Mouse (Mus musculus): ENCODE results near the gene Ssc4d.

The Ssc4d gene

DNA sequence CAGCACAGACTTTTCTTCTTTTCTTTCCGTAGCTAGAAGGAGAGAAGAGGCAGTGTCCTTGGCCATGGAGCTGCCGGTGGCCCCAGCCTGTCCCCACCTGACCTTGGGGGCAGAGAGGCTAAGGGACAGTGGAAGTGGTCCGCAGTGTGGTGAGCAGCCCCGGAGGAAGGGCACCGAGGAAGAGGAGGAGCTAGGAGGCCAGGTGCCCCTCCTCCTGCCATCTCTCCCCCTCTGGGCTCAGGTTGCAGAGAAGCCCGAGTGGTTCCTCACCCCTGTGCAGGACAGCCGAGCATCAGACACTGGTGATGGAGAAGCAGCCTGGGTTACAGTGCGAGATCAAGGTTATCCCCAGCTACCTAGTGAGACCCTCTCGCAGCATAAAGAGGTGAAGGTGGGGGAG is at the start of gene Ssc4d:
TSS of gene Ssc4d (minus strand) at position 167 of the 400 bp plus-strand sequence.
- no peak for DNase-seq (ENCODE audit: extremely low read depth, insufficient read length, low spot score)

DNA sequence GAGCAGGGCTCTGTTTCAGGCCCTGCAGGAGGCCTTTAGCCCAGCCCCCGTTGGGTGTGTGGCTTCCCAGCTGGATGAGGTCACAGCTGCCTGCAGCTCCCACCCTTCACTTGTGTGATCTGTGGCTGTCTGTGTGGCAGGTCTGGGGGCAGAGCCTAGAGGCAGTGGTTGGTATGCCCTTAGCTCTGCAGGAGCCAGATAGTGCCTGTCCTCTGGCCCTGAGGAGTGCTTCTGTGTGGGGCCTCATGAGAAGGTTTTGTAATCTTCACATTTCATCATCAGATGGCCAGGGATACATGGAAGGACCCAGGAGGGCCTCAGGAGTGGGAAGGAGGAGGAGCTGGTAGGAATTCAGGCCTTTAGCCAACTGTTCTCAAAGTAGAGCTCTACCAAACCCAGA is 45.6 kb upstream of the Ssc4d start:
- peak; percentile 20 for DNase-seq (ENCODE audit: extremely low read depth, insufficient read length, low spot score)

DNA sequence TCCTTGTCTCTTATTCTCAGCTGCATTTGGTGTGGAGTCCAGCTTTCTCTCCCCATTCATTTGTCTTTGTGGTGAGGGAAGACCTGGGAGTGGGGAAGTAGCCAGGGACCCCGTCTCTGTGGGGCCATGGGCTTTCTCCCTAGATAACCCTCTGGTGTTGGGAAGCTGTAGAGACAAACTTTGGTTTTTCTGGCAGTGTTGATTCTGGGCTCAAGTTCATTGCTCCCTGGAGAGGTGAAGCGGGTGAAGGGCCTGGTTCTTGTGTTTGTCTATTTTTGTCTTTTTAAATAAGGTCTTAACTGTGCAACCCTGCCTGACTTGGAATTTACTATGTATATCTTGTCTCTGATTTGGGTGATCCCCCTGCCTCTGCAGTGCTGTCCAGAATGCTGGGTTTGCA is 44.4 kb upstream of the Ssc4d start:
- DNase-seq (ENCODE audit: extremely low read depth, insufficient read length, low spot score): no peak

GRCm38 (mm10) chr5:136017262-136017661 is 42.9 kb upstream of the Ssc4d start:
- no peak for DNase-seq (ENCODE audit: extremely low read depth, insufficient read length, low spot score)

DNA sequence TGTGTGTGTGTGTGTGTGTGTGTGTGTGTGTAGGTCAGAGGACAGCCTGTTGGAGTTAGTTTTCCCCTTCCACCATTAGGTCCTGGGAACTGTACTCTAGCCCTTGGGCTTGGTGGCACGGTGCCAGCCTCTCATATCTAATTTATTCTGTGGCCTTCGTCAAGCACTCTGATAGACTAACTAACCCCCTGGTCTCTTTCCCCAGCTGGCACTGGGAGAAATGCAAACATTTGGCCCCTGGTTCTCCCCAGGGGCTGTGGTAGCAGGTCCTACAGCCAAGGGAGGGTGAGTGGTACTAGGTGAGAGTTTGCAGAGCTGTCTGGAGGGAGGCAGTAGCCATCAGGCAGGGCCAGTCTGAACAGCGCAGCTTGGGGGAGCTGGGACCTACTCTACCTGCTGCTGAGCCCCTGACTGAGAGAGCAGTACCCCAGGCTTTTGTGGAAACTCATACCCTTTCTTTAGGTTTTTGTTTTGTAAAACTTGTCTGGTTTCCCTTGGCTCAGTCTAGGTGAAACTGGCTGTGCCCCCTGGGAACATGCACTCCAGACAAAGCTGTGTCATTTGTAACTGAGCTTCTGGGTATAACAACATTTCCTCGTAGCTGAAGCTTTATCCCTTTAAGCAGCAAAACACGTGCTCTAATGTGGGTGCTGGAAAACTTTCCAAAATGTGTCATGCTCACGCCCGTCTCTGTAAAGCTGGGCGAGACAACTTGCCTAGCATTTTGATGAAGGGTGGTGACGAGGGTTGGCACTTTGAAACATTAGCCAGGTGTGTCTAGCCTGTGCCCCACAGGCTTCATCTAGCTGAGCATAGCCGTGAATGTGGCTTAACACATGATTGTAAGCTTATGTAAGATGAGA is 41.9 kb upstream of the Ssc4d start:
- DNase-seq (ENCODE audit: extremely low read depth, insufficient read length, low spot score): peak; percentile 31

- peak; percentile 49 for DNase-seq (ENCODE audit: extremely low read depth, insufficient read length, low spot score)
These were observed 41.3 kb upstream of the Ssc4d start for GRCm38 (mm10) chr5:136015586-136015985.

- peak; percentile 81 for DNase-seq (ENCODE audit: extremely low read depth, insufficient read length, low spot score)
These were observed 40.5 kb upstream of the Ssc4d start for GRCm38 (mm10) chr5:136014877-136015276.

DNA sequence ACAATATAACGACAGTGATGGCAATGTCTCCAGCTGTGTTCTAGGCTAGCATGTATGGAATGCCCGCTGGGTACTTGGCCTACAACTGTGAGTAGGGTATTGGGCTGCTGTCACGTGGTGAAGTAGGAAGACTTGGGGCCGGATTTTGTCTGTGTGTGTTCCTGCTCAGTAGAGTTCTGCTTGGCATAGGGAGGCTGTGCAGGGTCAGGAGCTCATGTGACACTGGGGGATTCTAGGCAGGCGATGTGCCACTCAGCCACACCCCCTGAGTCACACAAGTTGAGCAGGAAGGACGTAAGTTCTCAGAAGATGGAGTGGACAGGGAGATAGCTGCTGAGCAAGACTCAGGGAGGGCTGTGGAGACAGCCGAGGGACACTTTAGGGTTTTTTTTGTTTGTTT is 33.4 kb upstream of the Ssc4d start:
- DNase-seq (ENCODE audit: extremely low read depth, insufficient read length, low spot score): peak; percentile 65

DNA sequence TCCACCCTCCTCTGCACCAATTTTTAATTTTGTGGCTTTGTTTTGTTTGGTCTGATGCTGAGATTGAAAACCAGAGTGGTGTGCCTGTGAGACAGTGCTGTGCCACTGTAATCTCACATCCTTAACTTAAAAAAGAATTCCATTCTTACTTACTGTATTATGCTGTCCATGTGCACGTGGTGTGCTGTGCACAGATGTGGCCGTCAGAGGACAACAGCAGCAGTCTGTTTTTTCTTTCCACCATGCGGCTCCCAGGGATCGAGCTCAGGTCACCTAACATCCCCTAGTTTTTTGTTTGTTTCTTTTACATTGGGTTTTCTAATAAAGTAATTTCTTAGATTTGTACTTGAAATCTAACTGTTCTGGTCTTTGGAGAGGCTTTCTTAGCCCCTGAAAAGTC is 30.2 kb upstream of the Ssc4d start:
- no peak for DNase-seq (ENCODE audit: extremely low read depth, insufficient read length, low spot score)

- DNase-seq (ENCODE audit: extremely low read depth, insufficient read length, low spot score): no peak
These were observed 28.4 kb upstream of the Ssc4d start for GRCm38 (mm10) chr5:136002751-136003151.

- no peak for DNase-seq (ENCODE audit: extremely low read depth, insufficient read length, low spot score)
These were observed 28.0 kb upstream of the Ssc4d start for GRCm38 (mm10) chr5:136002325-136002724.

DNA sequence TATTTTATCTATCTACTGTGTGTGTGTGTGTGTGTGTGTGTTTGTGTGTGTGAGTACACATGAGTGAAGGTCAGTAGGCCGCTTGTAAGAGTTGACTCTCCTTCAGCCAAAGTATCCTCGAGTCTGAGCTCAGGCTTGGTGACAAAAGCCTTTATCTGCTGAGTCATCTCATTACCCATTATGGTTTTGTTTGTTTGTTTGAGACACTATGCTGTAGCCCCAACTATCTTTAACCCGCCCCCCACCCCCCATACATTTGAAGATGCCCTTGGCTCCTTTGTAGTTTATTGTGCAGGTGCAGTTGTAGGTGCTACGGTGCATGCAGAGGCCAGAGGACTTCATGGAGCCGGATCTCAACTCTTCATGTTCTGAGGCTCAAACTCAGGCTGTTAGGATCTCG is 26.9 kb upstream of the Ssc4d start:
- DNase-seq (ENCODE audit: extremely low read depth, insufficient read length, low spot score): no peak

DNA sequence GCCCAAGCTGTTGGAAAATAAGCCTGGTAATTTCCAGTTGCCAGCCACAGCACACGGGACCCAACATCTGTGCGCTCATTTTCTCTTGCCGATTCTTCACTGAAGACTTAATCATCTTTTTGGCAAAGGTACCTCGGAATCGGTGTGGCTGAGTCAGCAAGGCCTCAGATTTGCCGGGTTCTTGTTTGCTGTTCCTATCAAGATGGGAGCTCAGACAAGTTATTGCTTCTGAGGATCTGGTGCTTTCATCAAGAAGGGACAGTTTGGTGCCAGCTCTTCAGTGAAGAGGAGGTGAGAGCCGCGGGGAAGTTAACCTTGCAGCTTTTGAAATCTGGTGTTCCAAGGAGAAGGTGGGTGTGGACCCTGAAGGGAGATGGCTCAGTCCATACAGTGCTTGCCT is 21.8 kb upstream of the Ssc4d start:
- DNase-seq (ENCODE audit: extremely low read depth, insufficient read length, low spot score): peak; percentile 63

- DNase-seq (ENCODE audit: extremely low read depth, insufficient read length, low spot score): peak; percentile 84
These were observed 20.7 kb upstream of the Ssc4d start, which contains the start of gene Dtx2 for GRCm38 (mm10) chr5:135994725-135995687. Dtx2 (plus strand) TSS chr5:135994800.

- no peak for DNase-seq (ENCODE audit: extremely low read depth, insufficient read length, low spot score)
These were observed 20.0 kb upstream of the Ssc4d start for GRCm38 (mm10) chr5:135994335-135994724.

- DNase-seq (ENCODE audit: extremely low read depth, insufficient read length, low spot score): no peak
These were observed 19.1 kb upstream of the Ssc4d start for GRCm38 (mm10) chr5:135993381-135993965.

- no peak for DNase-seq (ENCODE audit: extremely low read depth, insufficient read length, low spot score)
These were observed 16.3 kb upstream of the Ssc4d start for GRCm38 (mm10) chr5:135990601-135991000.

GRCm38 (mm10) chr5:135987248-135987647 is 12.9 kb upstream of the Ssc4d start:
- no peak for DNase-seq (ENCODE audit: extremely low read depth, insufficient read length, low spot score)

DNA sequence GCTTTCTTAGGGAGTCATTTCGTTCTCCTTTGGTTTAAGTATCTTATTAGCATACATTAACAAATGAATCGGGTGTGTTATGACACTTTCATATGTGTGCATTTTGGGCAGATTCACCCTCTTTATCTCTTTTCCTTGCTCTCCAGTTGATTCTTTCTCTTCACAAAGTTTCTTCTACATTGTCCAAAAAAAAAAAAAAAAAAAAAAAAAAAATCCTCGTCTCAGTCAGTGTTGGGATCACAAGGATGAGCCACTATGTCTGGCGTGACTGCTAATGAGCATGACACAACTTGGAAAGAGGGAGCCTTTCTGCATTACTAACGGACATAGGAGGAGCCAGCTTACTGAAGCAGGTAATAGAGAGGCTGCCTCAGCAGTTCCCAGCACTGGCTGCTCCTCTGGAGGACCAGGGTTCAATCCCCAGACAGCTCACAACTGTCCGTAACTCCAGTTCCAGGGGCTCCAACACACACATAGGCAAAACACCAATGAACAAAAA is 10.3 kb upstream of the Ssc4d start:
- DNase-seq (ENCODE audit: extremely low read depth, insufficient read length, low spot score): no peak

- DNase-seq (ENCODE audit: extremely low read depth, insufficient read length, low spot score): peak; percentile 66
These were observed 8.1 kb upstream of the Ssc4d start for GRCm38 (mm10) chr5:135982398-135982797.

DNA sequence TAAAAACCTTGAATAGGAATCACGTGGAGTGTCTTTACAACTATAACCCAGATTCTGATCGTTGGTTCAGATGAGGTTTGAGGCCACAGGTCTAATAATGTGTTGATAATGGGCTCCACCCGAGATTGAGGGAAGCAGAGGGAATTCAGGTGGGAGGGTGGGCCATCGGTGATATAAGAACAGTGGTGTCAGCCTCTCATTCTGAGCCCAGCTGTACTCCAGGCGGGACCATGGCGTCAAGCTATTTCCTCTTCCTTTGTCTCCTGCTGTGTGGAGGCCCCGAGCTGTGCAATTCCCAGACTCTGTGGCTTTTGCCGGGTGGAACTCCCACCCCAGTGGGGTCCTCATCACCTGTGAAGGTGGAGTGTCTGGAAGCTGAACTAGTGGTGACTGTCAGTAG is 5.6 kb upstream of the Ssc4d start, which contains the start of gene Zp3:
TSS of gene Zp3 (plus strand) at position 196 of the 400 bp plus-strand sequence.
- DNase-seq (ENCODE audit: extremely low read depth, insufficient read length, low spot score): no peak
